Mouse (Mus musculus): Measurements from ENCODE around the gene Micu1.

Micu1 gene

DNA sequence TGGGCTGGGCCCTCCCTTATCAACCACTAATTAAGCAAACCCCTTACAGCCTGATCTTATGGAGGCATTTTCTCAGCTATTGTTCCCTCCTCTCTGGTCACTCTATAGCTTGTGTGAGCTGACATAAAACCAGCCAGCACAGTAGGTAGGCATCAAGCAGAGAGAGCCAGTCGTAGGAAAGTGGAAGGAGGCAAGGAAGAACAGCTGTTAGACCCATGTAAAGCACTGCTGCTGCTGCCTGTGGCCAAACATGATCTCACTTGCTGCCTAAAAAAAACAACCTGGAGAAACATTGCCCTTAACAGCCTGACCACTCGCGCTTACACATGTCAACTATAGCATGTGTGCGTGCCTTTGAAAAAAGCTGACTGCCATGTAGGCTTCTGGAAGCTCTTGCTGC, 19.3 kb downstream of the Micu1 start:
- in situ Hi-C loops (cut with MboI, MseI): no loop called here

DNA sequence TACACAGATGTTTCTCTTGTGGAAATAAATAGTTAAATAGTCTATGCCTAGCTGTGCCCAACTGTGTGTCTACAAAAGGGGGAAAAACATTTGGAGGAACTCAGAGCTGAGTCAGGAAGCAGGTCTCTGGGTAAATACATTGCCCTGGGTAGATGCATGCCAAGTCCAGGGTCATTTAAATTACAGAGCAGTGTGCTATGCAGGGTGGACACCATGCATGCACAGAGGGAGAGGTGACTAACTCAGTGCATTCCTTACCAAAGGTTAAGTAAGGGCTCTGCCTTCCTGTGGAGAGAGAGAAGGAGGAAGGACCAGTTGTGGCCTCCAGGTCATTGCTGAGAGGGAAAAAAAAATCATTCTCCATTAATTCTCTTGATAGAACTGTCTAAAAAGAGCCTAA, 22.4 kb downstream of the Micu1 start:
- in situ Hi-C loops (cut with MboI, MseI): no loop called here

DNA sequence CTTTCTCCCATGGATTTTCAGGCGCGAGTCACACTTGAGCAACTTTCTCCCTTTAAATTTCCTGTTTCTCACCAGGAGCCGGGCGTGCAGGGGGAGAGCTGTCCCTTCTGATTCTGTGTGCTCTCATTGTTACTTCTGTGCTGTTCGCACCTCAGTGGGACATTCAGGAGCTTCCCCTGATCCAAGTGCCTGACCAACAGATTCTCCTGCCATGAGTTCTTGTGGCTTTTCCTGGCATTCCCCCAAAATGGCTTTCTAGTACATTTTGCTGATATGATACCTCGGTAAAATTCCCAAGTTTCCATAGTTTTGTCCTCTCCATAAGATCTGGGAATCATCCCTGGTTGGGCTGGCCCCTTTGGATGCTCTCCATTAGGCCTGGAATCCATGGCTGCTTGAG, 25.0 kb downstream of the Micu1 start:
- in situ Hi-C loops (cut with MboI, MseI): no loop called here

DNA sequence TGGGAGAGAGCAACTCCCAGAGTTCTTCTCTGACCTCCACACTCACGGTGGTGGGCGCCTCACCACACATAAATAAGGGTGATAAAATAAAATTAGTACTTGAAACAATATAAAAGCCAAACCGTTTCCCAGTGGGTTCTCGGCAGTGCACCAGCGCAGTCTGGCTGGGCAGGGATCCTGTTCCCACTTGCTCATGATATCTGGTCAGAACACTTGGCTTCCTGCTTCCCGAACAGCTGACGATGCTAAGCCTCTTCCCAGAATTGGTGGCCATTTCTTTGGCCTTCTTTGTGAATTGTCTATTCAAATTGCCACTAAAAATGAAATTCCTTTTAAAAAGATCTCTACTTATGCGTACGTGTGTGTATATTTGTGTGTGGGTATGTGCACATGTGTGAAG, 27.0 kb downstream of the Micu1 start:
- in situ Hi-C loops (cut with MboI, MseI): no loop called here

DNA sequence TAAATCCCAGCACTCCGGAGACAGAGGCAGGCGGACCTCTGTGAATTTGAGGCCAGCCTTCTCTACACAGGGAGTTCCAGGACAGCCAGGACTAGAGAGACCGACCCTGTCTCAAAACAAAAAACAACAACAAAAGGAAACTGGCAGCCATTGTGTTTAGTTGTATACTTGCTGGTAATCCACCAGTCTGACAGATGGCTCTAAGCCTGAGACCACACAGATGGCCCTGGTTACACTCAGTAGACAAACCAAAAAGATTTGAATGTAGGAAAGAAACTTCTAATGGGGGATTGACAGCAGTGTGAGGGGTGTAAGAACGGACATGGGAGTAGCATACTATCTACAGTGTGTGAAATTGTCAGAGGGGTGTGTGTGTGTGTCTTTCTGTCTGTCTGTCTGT, 27.6 kb downstream of the Micu1 start:
- in situ Hi-C loops (cut with MboI, MseI): no loop called here

DNA sequence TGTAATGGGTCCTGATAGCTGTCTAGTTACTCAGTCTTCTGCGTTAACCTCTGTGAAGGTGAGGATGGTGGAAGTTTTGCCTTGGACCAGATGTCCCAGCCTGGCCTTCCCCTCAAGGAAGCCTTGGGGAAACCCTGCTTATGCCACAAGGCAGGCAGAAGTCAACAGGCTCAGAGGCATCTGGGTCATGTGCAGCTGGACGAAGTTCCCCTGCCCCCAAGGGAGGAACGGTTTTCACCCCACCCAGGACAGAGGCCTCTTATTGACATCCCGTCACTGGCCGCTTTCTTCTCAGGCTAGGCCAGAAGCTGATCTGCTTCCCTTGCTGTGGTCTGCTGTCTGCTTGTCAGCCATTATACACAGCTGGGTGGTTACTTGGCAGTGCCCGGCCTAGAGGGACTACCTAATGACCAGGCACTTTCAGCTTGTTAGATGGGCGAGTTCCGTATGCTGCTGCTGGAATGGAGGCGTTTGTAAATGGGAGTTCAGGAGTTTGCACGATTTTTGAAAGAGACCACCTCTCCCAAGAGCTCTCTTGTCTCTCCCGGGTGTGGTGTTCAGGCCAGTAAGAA, 33.8 kb downstream of the Micu1 start:
- in situ Hi-C loops (cut with MboI, MseI): no loop called here

DNA sequence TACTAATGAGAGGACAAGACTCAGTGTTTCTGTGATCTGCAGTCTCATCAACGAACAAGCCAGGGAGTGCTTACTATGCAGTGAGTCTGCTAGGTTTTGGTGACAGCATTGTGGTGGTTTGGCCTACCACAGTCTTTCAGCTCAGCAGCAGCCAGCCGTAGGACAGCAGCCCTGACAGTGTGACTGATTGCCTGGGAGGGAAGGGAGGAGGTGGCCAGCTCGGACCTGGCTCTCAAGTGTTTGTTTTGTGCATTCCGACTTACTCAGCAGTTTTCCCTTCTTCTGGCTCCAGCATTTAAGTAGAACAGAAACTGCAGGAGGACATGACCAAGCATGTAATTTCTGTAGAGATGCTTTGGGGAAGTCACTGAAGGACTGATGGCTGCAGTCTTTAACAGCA, 39.2 kb downstream of the Micu1 start:
- in situ Hi-C loops (cut with MboI, MseI): no loop called here

DNA sequence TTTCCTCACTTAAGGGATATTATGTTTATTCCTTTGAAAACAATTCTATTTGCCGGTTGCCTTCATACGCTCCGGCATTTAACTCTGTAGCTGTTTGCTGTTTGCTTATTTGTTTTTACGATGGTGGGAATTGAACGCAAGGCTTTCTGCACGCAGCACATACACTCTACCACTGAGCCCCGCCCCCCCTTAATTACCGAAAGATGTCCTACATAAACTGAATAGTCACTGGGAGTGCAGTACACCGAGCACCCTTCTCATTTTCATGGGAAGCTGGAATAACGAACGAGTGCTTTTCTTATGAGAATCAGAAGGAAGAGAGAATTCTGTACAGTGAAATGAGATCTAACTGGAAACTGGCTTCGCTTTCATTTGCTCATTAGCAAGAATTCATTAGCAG, 41.1 kb downstream of the Micu1 start:
- in situ Hi-C loops (cut with MboI, MseI): no loop called here

DNA sequence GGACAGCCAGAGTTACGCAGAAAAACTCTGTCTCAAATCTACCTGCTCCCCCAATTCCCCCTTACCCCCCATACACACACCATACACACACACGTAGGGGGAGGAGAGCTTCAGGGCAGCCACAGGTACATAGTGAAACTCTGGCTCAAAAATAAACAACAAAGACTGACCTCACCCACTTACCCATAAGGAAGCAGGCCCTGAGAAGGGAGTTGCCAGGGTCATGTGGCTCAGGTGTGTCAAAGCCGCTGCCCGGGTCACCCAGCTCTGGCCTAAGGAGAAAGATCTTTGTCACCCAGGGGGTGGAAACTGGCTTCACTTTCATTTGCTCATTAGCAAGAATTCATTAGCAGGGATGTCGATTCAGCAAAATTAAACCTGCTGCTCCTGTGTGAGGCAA, 41.7 kb downstream of the Micu1 start:
- in situ Hi-C loops (cut with MboI, MseI): no loop called here

DNA sequence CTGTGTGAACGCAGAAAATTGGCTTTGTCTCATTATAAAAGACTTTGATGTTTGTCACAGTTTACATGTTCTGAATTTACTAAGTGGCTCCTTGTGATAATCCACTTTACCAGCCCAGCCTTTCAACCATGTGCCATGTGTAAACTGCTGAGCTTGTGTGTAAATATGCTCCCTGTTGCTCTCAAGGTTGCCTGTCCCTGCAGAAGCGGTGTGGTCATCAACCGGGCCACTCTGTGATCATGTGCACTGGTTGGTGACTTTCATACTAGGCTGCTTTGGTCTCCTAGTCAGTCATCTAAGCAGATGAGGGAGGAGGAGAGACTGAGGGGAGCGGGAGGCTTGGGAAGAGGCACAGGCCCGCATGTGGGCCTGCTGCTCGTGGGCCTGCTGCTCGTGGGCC, 45.1 kb downstream of the Micu1 start:
- in situ Hi-C loops (cut with MboI, MseI): no loop called here

DNA sequence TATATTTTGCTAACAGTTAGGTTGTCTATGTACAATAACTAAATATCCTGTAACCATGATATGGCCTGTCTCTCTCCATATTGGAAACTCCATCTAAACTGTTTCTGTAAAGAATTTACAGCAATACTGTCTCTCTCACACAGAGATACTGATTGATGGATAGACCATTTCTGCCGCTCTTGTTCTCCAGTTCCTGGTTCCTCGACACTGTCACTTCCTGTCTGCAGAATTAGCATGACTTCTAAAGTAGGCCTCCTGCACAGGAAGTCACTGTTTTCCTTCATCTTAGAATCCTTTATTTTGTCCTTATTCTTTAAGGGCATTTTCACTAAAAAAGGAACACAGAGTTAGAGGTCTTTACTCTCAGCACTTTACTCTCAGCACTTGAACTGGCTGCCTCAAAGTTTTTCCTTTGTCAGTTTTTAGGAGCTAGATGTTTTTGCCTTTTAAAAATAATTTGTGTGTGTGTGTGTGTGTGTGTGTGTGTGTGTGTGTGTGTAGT, 46.5 kb downstream of the Micu1 start:
- in situ Hi-C loops (cut with MboI, MseI): no loop called here

DNA sequence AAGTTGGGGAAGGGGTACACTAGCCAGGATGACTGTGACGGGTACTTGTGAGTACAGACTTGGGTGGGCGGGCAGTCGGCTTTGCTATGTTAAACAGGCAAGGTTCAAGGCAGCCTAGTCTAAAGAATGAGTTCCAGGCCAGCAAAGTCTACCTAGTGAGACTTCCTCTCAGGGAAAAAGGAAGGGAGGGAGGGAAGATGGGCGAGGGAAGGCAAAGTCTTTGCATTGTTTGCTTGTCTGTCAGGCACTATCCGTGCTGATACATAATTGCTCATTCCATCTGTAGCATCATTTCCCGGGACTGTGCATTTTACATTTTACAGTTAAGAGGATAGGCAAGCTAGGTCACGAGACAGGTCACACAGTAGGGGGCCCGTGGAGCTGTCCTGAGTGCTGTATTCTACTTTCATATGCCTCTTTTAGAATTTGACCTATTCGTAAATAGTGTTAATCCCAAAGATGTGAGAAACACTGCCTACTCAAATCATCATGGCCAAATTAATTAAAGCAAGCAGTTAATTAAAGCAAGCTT, 51.3 kb downstream of the Micu1 start:
- in situ Hi-C loops (cut with MboI, MseI): no loop called here

DNA sequence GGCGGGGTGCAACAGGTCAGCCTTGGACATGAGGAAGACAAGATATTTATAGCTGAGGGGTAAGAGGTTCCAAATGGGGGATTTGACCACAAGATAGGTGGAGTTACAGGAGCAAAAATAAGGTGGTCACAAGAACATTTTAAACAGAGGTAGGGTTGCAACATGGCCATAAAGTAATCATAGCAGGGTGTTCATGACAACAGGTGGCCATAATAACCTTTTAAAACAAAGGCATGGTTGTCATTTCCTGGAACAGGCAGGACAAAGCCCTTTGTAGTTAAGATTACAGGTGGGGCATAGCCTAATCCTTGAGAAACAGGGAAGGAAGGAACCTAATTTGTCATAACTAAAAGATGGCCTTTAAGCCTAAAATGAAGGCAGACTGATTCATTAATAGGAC, 51.8 kb downstream of the Micu1 start:
- in situ Hi-C loops (cut with MboI, MseI): no loop called here

DNA sequence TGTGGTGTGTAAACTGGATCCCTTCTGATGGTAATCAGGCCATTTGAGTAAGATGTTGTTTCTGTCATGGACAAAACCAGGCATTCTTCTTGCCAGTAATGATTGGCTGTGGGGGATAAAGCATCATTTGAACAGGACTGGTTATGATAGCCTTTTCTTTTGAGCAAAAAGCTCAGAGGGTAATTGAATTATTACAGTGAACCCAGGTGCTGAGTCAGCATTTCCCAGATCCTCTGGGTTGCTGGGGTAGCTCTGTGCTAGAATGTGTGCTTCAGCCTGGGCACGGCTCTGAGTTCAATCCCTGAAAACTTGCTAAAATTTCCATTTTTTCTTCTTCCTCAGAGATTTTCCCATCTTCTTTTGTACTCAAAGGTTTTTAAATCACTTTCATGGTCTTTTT, 52.6 kb downstream of the Micu1 start:
- in situ Hi-C loops (cut with MboI, MseI): no loop called here

DNA sequence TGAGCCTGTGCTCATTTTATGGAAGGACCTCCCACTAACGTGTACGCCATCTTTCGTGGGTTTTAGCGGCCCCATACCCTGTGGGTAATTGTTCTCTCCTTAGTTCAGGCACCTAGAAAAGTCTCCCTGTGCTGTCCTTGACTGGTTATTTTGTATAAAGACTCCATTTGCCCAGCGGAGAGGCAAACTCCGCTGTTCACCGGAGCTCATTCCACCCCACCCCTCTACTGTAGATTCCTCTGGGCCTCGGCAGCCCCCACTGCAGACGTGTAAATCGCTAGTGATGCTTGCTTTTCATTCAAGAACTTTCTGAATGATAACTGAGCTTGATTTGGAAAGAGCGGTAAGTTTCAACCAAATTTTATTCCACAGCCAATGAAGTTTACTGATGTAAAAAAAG, 53.4 kb downstream of the Micu1 start:
- in situ Hi-C loops (cut with MboI, MseI): no loop called here

DNA sequence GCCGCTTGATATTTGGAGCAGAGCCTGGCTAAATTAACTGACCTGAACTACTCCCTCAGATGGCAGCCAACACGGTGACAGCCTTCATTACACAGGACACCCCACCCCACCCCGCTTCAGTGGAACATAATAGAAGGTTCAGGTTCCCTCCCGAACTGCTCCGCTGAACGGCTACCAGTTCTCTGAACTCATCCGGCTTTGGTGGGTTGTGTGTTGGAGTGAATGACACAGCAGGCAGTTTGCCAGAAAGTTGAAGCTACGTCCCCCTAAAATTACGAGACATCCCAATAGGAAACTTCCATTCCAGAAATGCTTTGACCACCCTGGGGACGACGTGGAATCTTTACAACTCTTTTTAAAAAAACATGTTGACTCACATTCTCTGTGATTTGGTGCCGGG, 53.8 kb downstream of the Micu1 start:
- in situ Hi-C loops (cut with MboI, MseI): no loop called here

DNA sequence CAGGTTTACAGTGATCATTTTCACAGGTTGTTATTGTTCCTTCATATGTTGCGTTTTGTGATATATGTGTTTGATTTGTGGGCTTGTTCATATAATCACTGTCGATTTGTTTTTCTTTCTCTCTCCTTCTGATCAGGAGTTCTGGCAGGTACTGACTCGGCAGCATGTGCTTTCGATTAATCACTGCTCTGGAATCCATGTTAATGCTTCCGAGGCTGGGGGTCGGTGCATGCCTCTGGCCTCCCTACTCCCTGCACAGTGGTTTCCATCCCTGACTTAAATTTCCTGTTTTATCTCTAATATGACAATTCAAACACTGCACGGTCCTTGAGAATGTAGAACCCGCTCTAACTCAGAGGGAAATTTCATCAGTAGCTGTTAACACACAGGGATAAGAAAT, 54.3 kb downstream of the Micu1 start:
- in situ Hi-C loops (cut with MboI, MseI): no loop called here

DNA sequence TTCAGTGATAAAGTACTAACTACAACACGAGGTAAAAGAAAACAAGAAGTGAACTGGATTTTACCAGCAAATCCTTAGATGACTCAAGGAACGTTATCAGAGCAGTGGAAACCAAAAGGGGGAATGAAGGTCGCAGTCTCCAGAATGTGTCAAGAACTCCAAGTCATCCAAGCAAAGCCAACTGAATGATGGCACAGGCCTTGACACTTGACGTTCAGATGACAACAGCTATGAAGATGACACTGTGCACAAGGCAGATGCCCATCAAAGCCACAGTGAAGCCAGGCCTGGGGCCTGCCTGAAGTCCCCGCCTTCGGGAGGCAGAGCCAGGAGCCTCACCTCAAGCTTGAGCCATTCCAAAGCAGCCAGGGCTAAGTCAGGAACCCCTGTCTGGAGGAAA, 62.5 kb downstream of the Micu1 start:
- in situ Hi-C loops (cut with MboI, MseI): no loop called here

DNA sequence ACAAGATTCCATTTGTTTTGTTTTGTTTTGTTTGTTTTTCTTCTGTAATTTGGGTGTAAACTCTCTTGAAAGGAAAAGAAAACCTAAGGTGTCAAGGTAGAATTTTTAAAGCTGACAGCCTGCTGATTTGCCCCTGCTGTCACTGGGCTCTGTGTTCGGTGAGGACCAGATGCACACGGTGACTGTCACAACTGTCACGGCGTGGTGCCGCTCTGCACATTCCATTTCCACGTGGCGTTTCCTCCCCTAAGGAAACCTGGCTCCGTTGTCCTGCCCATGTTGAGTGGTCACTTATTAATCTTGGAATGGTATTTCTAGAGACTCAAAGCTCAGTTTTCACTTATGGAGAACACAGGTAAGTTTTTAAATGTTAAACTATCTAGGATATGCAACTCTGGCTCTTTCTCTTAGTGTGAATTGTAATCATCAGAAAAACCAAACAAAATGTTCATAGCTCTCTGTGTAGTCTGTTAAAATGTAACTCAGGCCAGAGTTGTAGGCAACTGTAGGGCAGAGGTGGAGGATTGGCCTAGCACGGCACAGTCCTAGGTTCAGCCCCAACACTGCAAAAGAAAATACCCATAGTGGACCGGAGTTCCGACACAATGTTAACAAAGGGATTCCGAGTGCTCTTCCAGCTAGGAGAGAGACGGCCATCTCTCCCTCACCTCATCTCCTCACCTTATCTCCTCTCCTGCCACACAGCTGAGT, 66.2 kb downstream of the Micu1 start:
- in situ Hi-C loops (cut with MboI, MseI): no loop called here

DNA sequence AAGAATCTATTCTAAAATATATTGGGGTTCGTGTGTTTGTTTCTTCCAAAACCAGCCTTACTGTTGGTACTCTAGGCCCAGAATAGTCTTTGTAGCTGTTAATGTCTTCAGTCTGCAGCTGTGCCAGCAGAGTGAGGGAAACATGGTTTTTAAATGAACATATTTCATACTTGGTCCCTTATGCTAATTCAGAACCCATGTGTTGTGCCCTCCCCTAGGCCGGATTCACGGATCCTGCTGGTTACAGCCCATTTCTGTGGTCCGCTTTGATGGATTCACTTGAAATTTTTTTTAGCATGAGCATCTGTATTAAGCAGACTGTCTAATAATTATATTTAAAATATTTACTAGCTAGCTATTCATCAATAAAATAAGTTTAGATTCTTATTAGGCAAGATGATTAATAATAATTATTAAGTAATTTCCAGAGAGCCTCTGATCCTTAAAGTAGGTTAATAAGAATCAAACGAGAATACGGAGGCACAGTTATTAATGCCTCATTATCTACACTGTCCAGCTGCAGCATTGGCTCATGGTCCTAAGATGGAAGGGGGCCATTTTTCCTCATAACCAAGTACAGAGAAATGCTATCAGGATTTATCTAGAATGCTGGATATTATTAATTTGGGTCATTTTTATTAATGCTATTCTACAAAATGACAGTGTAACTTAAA, 69.2 kb downstream of the Micu1 start:
- in situ Hi-C loops (cut with MboI, MseI): no loop called here

DNA sequence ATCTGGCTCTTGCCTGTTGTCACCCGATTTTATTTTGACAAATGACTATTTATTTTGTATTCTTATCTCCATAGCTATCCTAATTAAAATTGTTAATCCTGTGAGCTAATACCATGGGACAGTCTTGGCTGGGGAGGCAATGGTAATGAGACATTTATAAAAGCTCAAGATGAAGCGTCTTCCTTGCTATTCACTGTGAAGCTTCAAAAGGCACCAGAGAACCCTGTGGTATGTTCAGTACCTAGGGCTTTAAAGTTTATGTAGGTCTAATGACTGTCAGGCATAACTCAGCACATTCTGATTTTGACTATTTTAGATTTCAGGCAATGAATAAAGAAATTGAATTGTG, 69.7 kb downstream of the Micu1 start:
- in situ Hi-C loops (cut with MboI, MseI): no loop called here

DNA sequence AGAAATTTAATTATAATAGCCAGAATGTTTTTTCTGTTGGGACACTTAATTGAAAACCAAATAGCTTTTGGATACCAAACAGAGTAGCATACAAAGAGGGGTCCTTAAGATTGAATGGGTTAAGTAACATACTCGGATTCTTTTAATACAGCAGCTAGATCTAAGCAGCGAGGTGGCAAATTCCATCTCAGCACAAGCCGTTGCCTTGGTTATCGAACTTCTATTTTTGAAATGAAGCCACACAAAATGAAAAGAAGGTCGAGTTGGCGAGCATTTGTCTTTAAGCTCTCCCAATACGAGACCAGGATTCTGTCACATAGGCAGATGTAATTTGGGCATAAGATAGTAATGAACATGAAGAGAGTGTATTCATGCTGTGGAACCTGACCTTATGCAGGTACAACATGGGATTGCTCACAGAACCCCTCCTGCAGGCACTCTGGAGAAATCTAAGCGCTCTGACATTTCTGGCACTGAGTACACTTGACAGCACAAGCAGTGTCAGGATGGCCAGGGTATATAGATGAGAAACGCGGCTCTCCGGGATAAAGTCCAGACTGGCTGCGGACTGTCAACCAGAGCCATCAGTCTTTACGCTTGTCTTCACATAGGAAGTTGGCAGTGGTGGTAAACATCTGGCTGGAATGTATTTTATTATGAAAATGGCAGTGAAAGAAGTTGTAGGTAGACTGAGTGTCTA, 71.3 kb downstream of the Micu1 start:
- in situ Hi-C loops (cut with MboI, MseI): no loop called here

All from regulatory T cell (primary cell).